Mouse (Mus musculus): ENCODE results near the gene Slc25a27. TPM values are rescaled to one million over a fixed set of nuclear protein-coding genes. Genes with fewer than 3 reads are reported as not detected.

Slc25a27 gene
- total RNA-seq, 2 experiments from 2014 or later, result 5.8 to 7.2 TPM

- no peak for DNase-seq
- Histone ChIP-seq H3K27ac (no peak overlapping the region), H3K4me3 (no peak overlapping the region)
- no peak for TF ChIP-seq CTCF (IDR thresholded peaks at IDR 0.05)
- intact Hi-C loops (cut with DNase I), result no loop called here
Measured at GRCm38 (mm10) chr17:43637146-43637545, 29.9 kb downstream of the Slc25a27 start.

- TF ChIP-seq CTCF (IDR thresholded peaks at IDR 0.05), result no peak
- intact Hi-C loops (cut with DNase I), result no loop called here
- Histone ChIP-seq H3K27ac (no peak overlapping the region), H3K4me3 (peak overlapping the region; percentile 51)
- DNase-seq, result no peak
Measured at GRCm38 (mm10) chr17:43630427-43630760, 36.6 kb downstream of the Slc25a27 start.

- no peak for TF ChIP-seq CTCF (IDR thresholded peaks at IDR 0.05)
- Histone ChIP-seq H3K27ac (no peak within 1 kb of the TSS), H3K4me3 (peak within 1 kb of the TSS; percentile 51)
- DNase-seq, result peak; percentile 29
- intact Hi-C loops (cut with DNase I), result no loop called here
Measured at GRCm38 (mm10) chr17:43629496-43630426, 37.3 kb downstream of the Slc25a27 start, which contains the start of gene Tdrd6. Tdrd6 (minus strand) TSS chr17:43630299.

- intact Hi-C loops (cut with DNase I), result no loop called here
- no peak for TF ChIP-seq CTCF (IDR thresholded peaks at IDR 0.05)
- H3K4me3 ChIP-seq, result peak overlapping the region; percentile 51; the same call in 1 of the 2 replicates
- DNase-seq, result no peak
- no peak overlapping the region for H3K27ac ChIP-seq
Measured at GRCm38 (mm10) chr17:43629026-43629495, 38.0 kb downstream of the Slc25a27 start.

GRCm38 (mm10) chr17:43628246-43628645 is 38.8 kb downstream of the Slc25a27 start:
- no peak for DNase-seq
- no peak overlapping the region for H3K4me3 ChIP-seq
- H3K27ac ChIP-seq, result no peak overlapping the region
- intact Hi-C loops (cut with DNase I), result no loop called here
- no peak for TF ChIP-seq CTCF (IDR thresholded peaks at IDR 0.05)

GRCm38 (mm10) chr17:43622076-43622475 is 44.9 kb downstream of the Slc25a27 start:
- no peak for TF ChIP-seq CTCF (IDR thresholded peaks at IDR 0.05)
- intact Hi-C loops (cut with DNase I), result no loop called here
- Histone ChIP-seq H3K4me3 (no peak overlapping the region), H3K27ac (no peak overlapping the region)
- DNase-seq, result no peak

GRCm38 (mm10) chr17:43619156-43619555 is 47.9 kb downstream of the Slc25a27 start:
- DNase-seq, result no peak
- H3K4me3 ChIP-seq, result no peak overlapping the region
- no peak for TF ChIP-seq CTCF (IDR thresholded peaks at IDR 0.05)
- intact Hi-C loops (cut with DNase I), result no loop called here
- H3K27ac ChIP-seq, result no peak overlapping the region

- H3K4me3 ChIP-seq, result no peak overlapping the region
- intact Hi-C loops (cut with DNase I), result no loop called here
- H3K27ac ChIP-seq, result no peak overlapping the region
- no peak for TF ChIP-seq CTCF (IDR thresholded peaks at IDR 0.05)
- no peak for DNase-seq
Measured at GRCm38 (mm10) chr17:43612221-43612620, 54.8 kb downstream of the Slc25a27 start.

- DNase-seq, result no peak
- H3K4me3 ChIP-seq, result no peak overlapping the region
- intact Hi-C loops (cut with DNase I), result no loop called here
- peak; percentile 73 for TF ChIP-seq CTCF (IDR thresholded peaks at IDR 0.05)
- H3K27ac ChIP-seq, result no peak overlapping the region
Measured at GRCm38 (mm10) chr17:43611586-43611985, 55.4 kb downstream of the Slc25a27 start.

- TF ChIP-seq CTCF (IDR thresholded peaks at IDR 0.05), result peak; percentile 98; the same call in 1 of the 2 replicates
- peak; percentile 77 for DNase-seq
- Histone ChIP-seq H3K27ac (no peak overlapping the region), H3K4me3 (no peak overlapping the region)
- intact Hi-C loops (cut with DNase I), result loop anchor here (1.0 to 5.0 kb wide), 2 partner anchors 88 to 339 kb away; no protein-coding TSS in a partner anchor
Measured at GRCm38 (mm10) chr17:43606704-43607103, 60.3 kb downstream of the Slc25a27 start.

GRCm38 (mm10) chr17:43598706-43599105 is 68.3 kb downstream of the Slc25a27 start:
- DNase-seq, result no peak
- TF ChIP-seq CTCF (IDR thresholded peaks at IDR 0.05), result no peak
- H3K27ac ChIP-seq, result no peak overlapping the region
- intact Hi-C loops (cut with DNase I), result no loop called here
- no peak overlapping the region for H3K4me3 ChIP-seq

- no peak overlapping the region for H3K4me3 ChIP-seq
- DNase-seq, result no peak
- intact Hi-C loops (cut with DNase I), result no loop called here
- TF ChIP-seq CTCF (IDR thresholded peaks at IDR 0.05), result peak; percentile 28; the same call in 1 of the 2 replicates
- no peak overlapping the region for H3K27ac ChIP-seq
Measured at GRCm38 (mm10) chr17:43597742-43598141, 69.3 kb downstream of the Slc25a27 start.
